Mouse (Mus musculus): Measurements from ENCODE around the gene Tfap2a. TPM values are rescaled to one million over a fixed set of nuclear protein-coding genes. Genes with fewer than 3 reads are reported as not detected.

The Tfap2a gene
- polyA plus RNA-seq, 1 experiment: not detected

GRCm38 (mm10) chr13:40719741-40720082 is 18.5 kb downstream of the Tfap2a start:
- WGBS: 22% methylated on average over 9 of the region's 9 CpGs
- TF ChIP-seq CTCF (IDR thresholded peaks at IDR 0.05; ENCODE audit: insufficient read depth, low read depth, low read length) (no peak), POLR2A (IDR thresholded peaks at IDR 0.05; ENCODE audit: insufficient read depth, low read depth, low read length) (no peak)
- no peak overlapping the region for H3K4me3 ChIP-seq (ENCODE audit: insufficient read depth, low read depth, low read length)
- no peak overlapping the region for H3K27ac ChIP-seq (ENCODE audit: insufficient read depth, low read depth, low read length)
- H3K4me1 ChIP-seq (ENCODE audit: control insufficient read depth, insufficient read depth, low read length): peaks cover 7% of the 10 kb centered on the region; the same call in 1 of the 2 replicates

GRCm38 (mm10) chr13:40719066-40719740 is 19.0 kb downstream of the Tfap2a start:
- Histone ChIP-seq H3K4me3 (ENCODE audit: insufficient read depth, low read depth, low read length) (no peak overlapping the region), H3K27ac (ENCODE audit: insufficient read depth, low read depth, low read length) (no peak overlapping the region), H3K4me1 (ENCODE audit: control insufficient read depth, insufficient read depth, low read length) (peaks cover 7% of the 10 kb centered on the region; the same call in 1 of the 2 replicates)
- TF ChIP-seq CTCF (IDR thresholded peaks at IDR 0.05; ENCODE audit: insufficient read depth, low read depth, low read length) (no peak), POLR2A (IDR thresholded peaks at IDR 0.05; ENCODE audit: insufficient read depth, low read depth, low read length) (no peak)
- 38% methylated on average over 14 of the region's 14 CpGs for WGBS

- H3K27ac ChIP-seq (ENCODE audit: insufficient read depth, low read depth, low read length): no peak overlapping the region
- no peak overlapping the region for H3K4me3 ChIP-seq (ENCODE audit: insufficient read depth, low read depth, low read length)
- no peaks in the 10 kb centered on the region for H3K4me1 ChIP-seq (ENCODE audit: control insufficient read depth, insufficient read depth, low read length)
- 13% methylated on average over 35 of the region's 37 CpGs for WGBS
- no peak for TF ChIP-seq POLR2A (IDR thresholded peaks at IDR 0.05; ENCODE audit: insufficient read depth, low read depth, low read length)
Measured at GRCm38 (mm10) chr13:40716771-40717716, 21.1 kb downstream of the Tfap2a start.

- TF ChIP-seq CTCF (IDR thresholded peaks at IDR 0.05; ENCODE audit: insufficient read depth, low read depth, low read length) (no peak), POLR2A (IDR thresholded peaks at IDR 0.05; ENCODE audit: insufficient read depth, low read depth, low read length) (no peak)
- no peak overlapping the region for H3K4me3 ChIP-seq (ENCODE audit: insufficient read depth, low read depth, low read length)
Measured at GRCm38 (mm10) chr13:40714531-40714930, 23.6 kb downstream of the Tfap2a start.

GRCm38 (mm10) chr13:40713681-40714080 is 24.5 kb downstream of the Tfap2a start:
- WGBS: 11% methylated on average over 5 of the region's 5 CpGs

More at GRCm38 (mm10) chr13:40714531-40714930, 23.6 kb downstream of the Tfap2a start:
- no peak overlapping the region for H3K27ac ChIP-seq (ENCODE audit: insufficient read depth, low read depth, low read length)
- WGBS: 9% methylated on average over 2 of the region's 2 CpGs
- no peaks in the 10 kb centered on the region for H3K4me1 ChIP-seq (ENCODE audit: control insufficient read depth, insufficient read depth, low read length)

GRCm38 (mm10) chr13:40713241-40713640 is 24.9 kb downstream of the Tfap2a start:
- TF ChIP-seq CTCF (IDR thresholded peaks at IDR 0.05; ENCODE audit: insufficient read depth, low read depth, low read length) (no peak), POLR2A (IDR thresholded peaks at IDR 0.05; ENCODE audit: insufficient read depth, low read depth, low read length) (no peak)
- H3K27ac ChIP-seq (ENCODE audit: insufficient read depth, low read depth, low read length): no peak overlapping the region
- WGBS: 15% methylated on average over 4 of the region's 4 CpGs
- H3K4me3 ChIP-seq (ENCODE audit: insufficient read depth, low read depth, low read length): no peak overlapping the region
- H3K4me1 ChIP-seq (ENCODE audit: control insufficient read depth, insufficient read depth, low read length): no peaks in the 10 kb centered on the region

More at GRCm38 (mm10) chr13:40713681-40714080, 24.5 kb downstream of the Tfap2a start:
- no peak overlapping the region for H3K27ac ChIP-seq (ENCODE audit: insufficient read depth, low read depth, low read length)
- TF ChIP-seq CTCF (IDR thresholded peaks at IDR 0.05; ENCODE audit: insufficient read depth, low read depth, low read length) (no peak), POLR2A (IDR thresholded peaks at IDR 0.05; ENCODE audit: insufficient read depth, low read depth, low read length) (no peak)
- no peak overlapping the region for H3K4me3 ChIP-seq (ENCODE audit: insufficient read depth, low read depth, low read length)
- no peaks in the 10 kb centered on the region for H3K4me1 ChIP-seq (ENCODE audit: control insufficient read depth, insufficient read depth, low read length)

- H3K27ac ChIP-seq (ENCODE audit: insufficient read depth, low read depth, low read length): no peak overlapping the region
- 11% methylated on average over 4 of the region's 4 CpGs for WGBS
- no peak overlapping the region for H3K4me3 ChIP-seq (ENCODE audit: insufficient read depth, low read depth, low read length)
- H3K4me1 ChIP-seq (ENCODE audit: control insufficient read depth, insufficient read depth, low read length): no peaks in the 10 kb centered on the region
- TF ChIP-seq POLR2A (IDR thresholded peaks at IDR 0.05; ENCODE audit: insufficient read depth, low read depth, low read length): no peak
- TF ChIP-seq CTCF (IDR thresholded peaks at IDR 0.05; ENCODE audit: insufficient read depth, low read depth, low read length): no peak
Measured at GRCm38 (mm10) chr13:40712526-40712832, 25.7 kb downstream of the Tfap2a start.

- no peaks in the 10 kb centered on the region for H3K4me1 ChIP-seq (ENCODE audit: control insufficient read depth, insufficient read depth, low read length)
- WGBS: under 1% methylated on average over 7 of the region's 7 CpGs
- TF ChIP-seq POLR2A (IDR thresholded peaks at IDR 0.05; ENCODE audit: insufficient read depth, low read depth, low read length): no peak
- no peak for TF ChIP-seq CTCF (IDR thresholded peaks at IDR 0.05; ENCODE audit: insufficient read depth, low read depth, low read length)
Measured at GRCm38 (mm10) chr13:40711661-40712525, 26.3 kb downstream of the Tfap2a start.

More at GRCm38 (mm10) chr13:40711661-40712525, 26.3 kb downstream of the Tfap2a start:
- Histone ChIP-seq H3K4me3 (ENCODE audit: insufficient read depth, low read depth, low read length) (no peak overlapping the region), H3K27ac (ENCODE audit: insufficient read depth, low read depth, low read length) (no peak overlapping the region)
